Mouse (Mus musculus) forebrain, postnatal 0 days (tissue): ENCODE measurements around the gene Olfr1033. TPM values are rescaled to one million over a fixed set of nuclear protein-coding genes. Genes with fewer than 3 reads are reported as not detected.
"Not testable (repeated sequence)": the region's sequence is repeated elsewhere in the genome, so short reads cannot be mapped to it uniquely, and the experiment has no call there.

Source experiments
- ATAC-seq: fragments of 200-750 bp; cut with Nextera tagmentation; 2 replicates; pipeline ENCODE4 v1.8.0; 2017; ENCODE audit warnings: mild to moderate bottlenecking, moderate library complexity
- DNase-seq: peaks from one replicate; pipeline ENCODE4 v3.0.0-alpha.2; 2015
- H3K27ac ChIP-seq: fragments of 300-500 bp; sonication (generic); 2 replicates; pipeline ENCODE4 v1.5.1; 2014; ENCODE audit warnings: low read depth, mild to moderate bottlenecking, antibody characterized with exemption, low read length, moderate library complexity, mixed read lengths
- H3K27me3 ChIP-seq: fragments of 300-500 bp; sonication (generic); 2 replicates; pipeline ENCODE4 v1.6.1; 2014; ENCODE audit warnings: mild to moderate bottlenecking, low read length, mixed read lengths; ENCODE audit not compliant: insufficient read depth
- H3K36me3 ChIP-seq: fragments of 300-500 bp; sonication (generic); 2 replicates; pipeline ENCODE4 v1.6.1; 2014; ENCODE audit warnings: mild to moderate bottlenecking, moderate library complexity; ENCODE audit not compliant: insufficient read depth
- H3K4me1 ChIP-seq: fragments of 300-500 bp; sonication (generic); 2 replicates; pipeline ENCODE4 v1.6.1; 2014; ENCODE audit warnings: antibody characterized with exemption; ENCODE audit not compliant: insufficient read depth
- H3K4me2 ChIP-seq: fragments of 300-500 bp; sonication (generic); 2 replicates; pipeline ENCODE4 v1.6.1; 2014; ENCODE audit warnings: low read depth, mild to moderate bottlenecking, moderate library complexity
- H3K4me3 ChIP-seq: fragments of 300-500 bp; sonication (generic); 2 replicates; pipeline ENCODE4 v1.5.1; 2014; ENCODE audit warnings: low read depth, low read length, mixed read lengths
- H3K9ac ChIP-seq: fragments of 300-500 bp; sonication (generic); 2 replicates; pipeline ENCODE4 v1.6.1; 2014; ENCODE audit warnings: mild to moderate bottlenecking
- H3K9me3 ChIP-seq: fragments of 300-500 bp; sonication (generic); 2 replicates; pipeline ENCODE4 v1.6.1; 2016; ENCODE audit warnings: low read length
- CTCF ChIP-seq: sonication (generic); IDR thresholded peaks from 2 replicates; pipeline ENCODE4 v1.5.1; 2016; ENCODE audit warnings: antibody characterized with exemption, control low read depth, low read depth
- WGBS: fragments of 180-500 bp; shearing (Covaris S2); extraction: QIAGEN DNeasy Blood & Tissue Kit; methylation state at CpG from one replicate; pipeline ENCODE4 v1.1.7; 2014; 5-methylcytosine and 5-hydroxymethylcytosine counted together
- polyA plus RNA-seq: library from polyadenylated mRNA; unstranded; fragments of >200 nt; fragmentation: Nextera tagmentation; extraction: Ambion mirVana; gene quantifications from 2 replicates; pipeline ENCODE4 v1.2.1, GENCODE M21; 2015
- total RNA-seq: library from RNA; depleted of rRNA; stranded (reverse); fragments of >200 nt; gene quantifications from 2 replicates; pipeline ENCODE4 v1.2.3, GENCODE M21; 2014; rRNA removed

Gene Olfr1033
- total and polyA plus RNA-seq, 2 experiments from 2014 or later: 0.05 to 1.1 TPM

- Histone ChIP-seq H3K27me3 (no peaks in the 10 kb centered on the region), H3K4me2 (no peak overlapping the region), H3K27ac (no peak overlapping the region), H3K4me1 (no peaks in the 10 kb centered on the region), H3K9me3 (no peaks in the 10 kb centered on the region), H3K36me3 (no peaks in the 10 kb centered on the region), H3K9ac (no peak overlapping the region), H3K4me3 (no peak overlapping the region)
- 94% methylated on average over 8 of the region's 8 CpGs for WGBS
- TF ChIP-seq CTCF: no peak
- DNase-seq (no peak), ATAC-seq (no peak)
Observed at GRCm38 (mm10) chr2:86070189-86070588, 49.8 kb downstream of the Olfr1033 start.

DNA sequence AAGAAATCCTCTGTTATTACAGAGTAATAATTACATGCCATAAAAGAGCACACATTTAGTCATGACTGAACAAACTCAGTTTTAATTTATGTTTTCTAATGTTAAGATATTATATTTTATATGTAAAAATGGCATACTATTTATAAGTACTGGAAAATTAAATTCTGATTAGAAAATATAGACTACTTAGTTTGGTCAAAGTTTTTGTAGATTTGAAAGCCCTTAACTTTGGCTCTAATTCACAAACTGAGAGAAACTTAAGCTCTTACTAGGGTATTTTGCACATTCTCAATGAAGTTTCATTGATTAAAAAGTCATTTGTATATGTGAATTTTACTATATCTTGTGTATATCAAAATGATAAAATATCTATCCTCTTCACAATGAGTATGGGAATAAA, 53.3 kb downstream of the Olfr1033 start, which contains the start of gene Olfr1036:
Gene Olfr1036, plus strand, starts transcription at position 301 of the 400 bp plus-strand sequence.
- not testable (repeated sequence) for H3K9me3 ChIP-seq, H3K9ac ChIP-seq, H3K27me3 ChIP-seq, H3K4me3 ChIP-seq, ATAC-seq, H3K27ac ChIP-seq, DNase-seq, H3K4me2 ChIP-seq, H3K36me3 ChIP-seq, H3K4me1 ChIP-seq

GRCm38 (mm10) chr2:86080478-86080877, 60.0 kb downstream of the Olfr1033 start:
- not testable (repeated sequence) for H3K4me3 ChIP-seq, DNase-seq, H3K4me1 ChIP-seq, H3K36me3 ChIP-seq, ATAC-seq, H3K9me3 ChIP-seq, H3K27me3 ChIP-seq, H3K4me2 ChIP-seq, H3K9ac ChIP-seq, H3K27ac ChIP-seq
- WGBS: 84% methylated on average over 1 of the region's 1 CpGs

DNA sequence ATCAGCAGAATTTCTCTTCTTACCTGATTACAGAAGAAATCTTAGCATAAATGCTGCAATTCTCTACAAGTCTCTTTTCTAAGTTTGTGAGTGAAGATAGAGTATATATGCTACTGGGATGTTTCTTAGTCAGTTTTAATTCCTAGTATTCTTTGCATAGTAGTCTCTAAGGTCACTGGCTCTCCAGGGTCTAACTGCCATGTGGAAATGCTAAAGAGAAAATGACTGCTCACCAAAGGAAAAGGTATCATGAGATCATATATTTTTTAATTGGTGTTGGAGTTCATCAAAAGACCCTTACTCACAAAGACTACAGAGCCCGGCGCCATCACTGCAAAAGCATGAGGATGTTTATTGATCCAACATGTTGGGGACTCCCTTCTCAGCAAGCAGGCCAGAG, 66.9 kb downstream of the Olfr1033 start, which contains the start of gene Olfr1037:
Gene Olfr1037, minus strand, starts transcription at position 101 of the 400 bp plus-strand sequence.
- no peak within 1 kb of the TSS for H3K4me2 ChIP-seq
- no peaks in the 10 kb centered on the region for H3K9me3 ChIP-seq
- no peaks in the 10 kb centered on the region for H3K4me1 ChIP-seq
- no peaks in the 10 kb centered on the region for H3K27me3 ChIP-seq
- no peak within 1 kb of the TSS for H3K27ac ChIP-seq
- no peak within 1 kb of the TSS for H3K4me3 ChIP-seq
- TF ChIP-seq CTCF: no peak
- H3K9ac ChIP-seq: no peak within 1 kb of the TSS
- ATAC-seq (no peak), DNase-seq (no peak)
- 95% methylated on average over 2 of the region's 2 CpGs for WGBS
- H3K36me3 ChIP-seq: no peaks in the 10 kb centered on the region

Other genes with a start within 250 kb of the Olfr1033 start
- gene Olfr1014, start 247.9 kb upstream of the Olfr1033 start, total RNA-seq: not detected in 2 replicates
- gene Olfr1014, start 247.9 kb upstream of the Olfr1033 start, polyA plus RNA-seq: not detected in 2 replicates
- 0.08 TPM in 1 of 2 replicates, not detected in the other for gene Olfr1015, start 238.6 kb upstream of the Olfr1033 start, total RNA-seq
- gene Olfr1015, start 238.6 kb upstream of the Olfr1033 start, polyA plus RNA-seq: not detected in 2 replicates
- not detected in 2 replicates for gene Olfr1016, start 218.1 kb upstream of the Olfr1033 start, total RNA-seq
- gene Olfr1016, start 218.1 kb upstream of the Olfr1033 start, polyA plus RNA-seq: not detected in 2 replicates
- not detected in 2 replicates for gene Olfr1018, start 202.2 kb upstream of the Olfr1033 start, total RNA-seq
- gene Olfr1018, start 202.2 kb upstream of the Olfr1033 start, polyA plus RNA-seq: not detected in 2 replicates
- gene Olfr1019, start 175.2 kb upstream of the Olfr1033 start, total RNA-seq: 0.08 TPM in 1 of 2 replicates, not detected in the other
- not detected in 2 replicates for gene Olfr1019, start 175.2 kb upstream of the Olfr1033 start, polyA plus RNA-seq
- gene Olfr1020, start 173.6 kb upstream of the Olfr1033 start, total RNA-seq: not detected in 2 replicates
- gene Olfr1020, start 173.6 kb upstream of the Olfr1033 start, polyA plus RNA-seq: not detected in 2 replicates
- gene Olfr1022, start 152.0 kb upstream of the Olfr1033 start, total RNA-seq: not detected in 2 replicates
- gene Olfr1022, start 152.0 kb upstream of the Olfr1033 start, polyA plus RNA-seq: not detected in 2 replicates
- gene Olfr1023, start 135.0 kb upstream of the Olfr1033 start, total RNA-seq: not detected in 2 replicates
- not detected in 2 replicates for gene Olfr1023, start 135.0 kb upstream of the Olfr1033 start, polyA plus RNA-seq
- not detected in 2 replicates for gene Olfr1024, start 115.6 kb upstream of the Olfr1033 start, total RNA-seq
- not detected in 2 replicates for gene Olfr1024, start 115.6 kb upstream of the Olfr1033 start, polyA plus RNA-seq
- gene Olfr1025-ps1, start 105.4 kb upstream of the Olfr1033 start, total RNA-seq: not detected in 2 replicates
- gene Olfr1025-ps1, start 105.4 kb upstream of the Olfr1033 start, polyA plus RNA-seq: not detected in 2 replicates
- not detected in 2 replicates for gene Olfr1026, start 99.1 kb upstream of the Olfr1033 start, total RNA-seq
- gene Olfr1026, start 99.1 kb upstream of the Olfr1033 start, polyA plus RNA-seq: not detected in 2 replicates
- gene Olfr1028, start 70.2 kb upstream of the Olfr1033 start, total RNA-seq: not detected in 2 replicates
- gene Olfr1028, start 70.2 kb upstream of the Olfr1033 start, polyA plus RNA-seq: not detected in 2 replicates
- not detected in 2 replicates for gene Olfr1029, start 46.7 kb upstream of the Olfr1033 start, total RNA-seq
- not detected in 2 replicates for gene Olfr1029, start 46.7 kb upstream of the Olfr1033 start, polyA plus RNA-seq
- gene Olfr1030, start 41.4 kb upstream of the Olfr1033 start, total RNA-seq: not detected in 2 replicates
- gene Olfr1030, start 41.4 kb upstream of the Olfr1033 start, polyA plus RNA-seq: not detected in 2 replicates
- gene Olfr1031, start 30.3 kb upstream of the Olfr1033 start, total RNA-seq: not detected in 2 replicates
- not detected in 2 replicates for gene Olfr1031, start 30.3 kb upstream of the Olfr1033 start, polyA plus RNA-seq
- gene Olfr1032, start 15.1 kb upstream of the Olfr1033 start, total RNA-seq: not detected in 2 replicates
- not detected in 2 replicates for gene Olfr1032, start 15.1 kb upstream of the Olfr1033 start, polyA plus RNA-seq
- gene Olfr1034, start 25.2 kb downstream of the Olfr1033 start, total RNA-seq: not detected in 2 replicates
- not detected in 2 replicates for gene Olfr1034, start 25.2 kb downstream of the Olfr1033 start, polyA plus RNA-seq
- not detected in 2 replicates for gene Olfr1036, start 53.4 kb downstream of the Olfr1033 start, total RNA-seq
- gene Olfr1036, start 53.4 kb downstream of the Olfr1033 start, polyA plus RNA-seq: not detected in 2 replicates
- gene Olfr1037, start 66.8 kb downstream of the Olfr1033 start, total RNA-seq: not detected in 2 replicates
- not detected in 2 replicates for gene Olfr1037, start 66.8 kb downstream of the Olfr1033 start, polyA plus RNA-seq
- not detected in 2 replicates for gene Olfr1039, start 115.3 kb downstream of the Olfr1033 start, total RNA-seq
- gene Olfr1039, start 115.3 kb downstream of the Olfr1033 start, polyA plus RNA-seq: not detected in 2 replicates
- not detected in 2 replicates for gene Olfr1040, start 126.1 kb downstream of the Olfr1033 start, total RNA-seq
- not detected in 2 replicates for gene Olfr1040, start 126.1 kb downstream of the Olfr1033 start, polyA plus RNA-seq
- gene Olfr1042, start 141.2 kb downstream of the Olfr1033 start, total RNA-seq: not detected in 2 replicates
- gene Olfr1042, start 141.2 kb downstream of the Olfr1033 start, polyA plus RNA-seq: not detected in 2 replicates
- not detected in 2 replicates for gene Olfr1043, start 146.9 kb downstream of the Olfr1033 start, total RNA-seq
- not detected in 2 replicates for gene Olfr1043, start 146.9 kb downstream of the Olfr1033 start, polyA plus RNA-seq
- gene Olfr1044, start 157.2 kb downstream of the Olfr1033 start, total RNA-seq: not detected in 2 replicates
- gene Olfr1044, start 157.2 kb downstream of the Olfr1033 start, polyA plus RNA-seq: not detected in 2 replicates
- gene Olfr52, start 165.1 kb downstream of the Olfr1033 start, total RNA-seq: not detected in 2 replicates
- gene Olfr52, start 165.1 kb downstream of the Olfr1033 start, polyA plus RNA-seq: not detected in 2 replicates
- not detected in 2 replicates for gene Olfr1045, start 182.4 kb downstream of the Olfr1033 start, total RNA-seq
- gene Olfr1045, start 182.4 kb downstream of the Olfr1033 start, polyA plus RNA-seq: not detected in 2 replicates
- not detected in 2 replicates for gene Olfr1046, start 198.7 kb downstream of the Olfr1033 start, total RNA-seq
- gene Olfr1046, start 198.7 kb downstream of the Olfr1033 start, polyA plus RNA-seq: not detected in 2 replicates
- gene Olfr1047, start 210.8 kb downstream of the Olfr1033 start, total RNA-seq: not detected in 2 replicates
- not detected in 2 replicates for gene Olfr1047, start 210.8 kb downstream of the Olfr1033 start, polyA plus RNA-seq
- gene Olfr1048, start 219.7 kb downstream of the Olfr1033 start, total RNA-seq: not detected in 2 replicates
- gene Olfr1048, start 219.7 kb downstream of the Olfr1033 start, polyA plus RNA-seq: not detected in 2 replicates
- gene Olfr1049, start 237.7 kb downstream of the Olfr1033 start, total RNA-seq: not detected in 2 replicates
- not detected in 2 replicates for gene Olfr1049, start 237.7 kb downstream of the Olfr1033 start, polyA plus RNA-seq